Mouse (Mus musculus) midbrain, embryonic 15.5 days (tissue): ENCODE data around the gene Trappc10. TPM values are rescaled to one million over a fixed set of nuclear protein-coding genes. Genes with fewer than 3 reads are reported as not detected.

ENCODE experiments used
- ATAC-seq: fragments of 200-750 bp; cut with Nextera tagmentation; replicated peaks from 2 replicates; pipeline ENCODE4 v1.8.0; 2017; ENCODE audit warnings: moderate TSS enrichment
- H3K27ac ChIP-seq: fragments of 300-500 bp; sonication (generic); 2 replicates; pipeline ENCODE4 v1.5.1; 2015; ENCODE audit warnings: mild to moderate bottlenecking, inconsistent platforms
- H3K27me3 ChIP-seq: fragments of 300-500 bp; sonication (generic); replicated peaks from 2 replicates; pipeline ENCODE4 v1.6.1; 2015; ENCODE audit warnings: inconsistent platforms
- H3K36me3 ChIP-seq: fragments of 300-500 bp; sonication (generic); replicated peaks from 2 replicates; pipeline ENCODE4 v1.6.1; 2015; ENCODE audit warnings: inconsistent platforms
- H3K4me1 ChIP-seq: fragments of 300-500 bp; sonication (generic); 2 replicates; pipeline ENCODE4 v1.6.1; 2015; ENCODE audit warnings: inconsistent platforms
- H3K4me2 ChIP-seq: fragments of 300-500 bp; sonication (generic); 2 replicates; pipeline ENCODE4 v1.6.1; 2015; ENCODE audit warnings: inconsistent platforms, mild to moderate bottlenecking, moderate library complexity
- H3K4me3 ChIP-seq: fragments of 300-500 bp; sonication (generic); 2 replicates; pipeline ENCODE4 v1.5.1; 2015; ENCODE audit warnings: mild to moderate bottlenecking, inconsistent platforms
- H3K9ac ChIP-seq: fragments of 300-500 bp; sonication (generic); 2 replicates; pipeline ENCODE4 v1.6.1; 2015; ENCODE audit warnings: mild to moderate bottlenecking, inconsistent platforms
- H3K9me3 ChIP-seq: fragments of 300-500 bp; sonication (generic); 2 replicates; pipeline ENCODE4 v1.6.1; 2016; ENCODE audit warnings: inconsistent platforms
- WGBS: fragments of 180-500 bp; shearing (Covaris S2); methylation state at CpG from one replicate; pipeline ENCODE4 v1.1.7; 2015; ENCODE audit warnings: mixed read lengths; 5-methylcytosine and 5-hydroxymethylcytosine counted together
- polyA plus RNA-seq: library from polyadenylated mRNA; unstranded; fragments of >200 nt; fragmentation: Nextera tagmentation; extraction: Ambion mirVana; gene quantifications from 2 replicates; pipeline ENCODE4 v1.2.1, GENCODE M21; 2015

Trappc10 gene
- polyA plus RNA-seq, 1 experiment from 2014 or later = 29.2 TPM

DNA sequence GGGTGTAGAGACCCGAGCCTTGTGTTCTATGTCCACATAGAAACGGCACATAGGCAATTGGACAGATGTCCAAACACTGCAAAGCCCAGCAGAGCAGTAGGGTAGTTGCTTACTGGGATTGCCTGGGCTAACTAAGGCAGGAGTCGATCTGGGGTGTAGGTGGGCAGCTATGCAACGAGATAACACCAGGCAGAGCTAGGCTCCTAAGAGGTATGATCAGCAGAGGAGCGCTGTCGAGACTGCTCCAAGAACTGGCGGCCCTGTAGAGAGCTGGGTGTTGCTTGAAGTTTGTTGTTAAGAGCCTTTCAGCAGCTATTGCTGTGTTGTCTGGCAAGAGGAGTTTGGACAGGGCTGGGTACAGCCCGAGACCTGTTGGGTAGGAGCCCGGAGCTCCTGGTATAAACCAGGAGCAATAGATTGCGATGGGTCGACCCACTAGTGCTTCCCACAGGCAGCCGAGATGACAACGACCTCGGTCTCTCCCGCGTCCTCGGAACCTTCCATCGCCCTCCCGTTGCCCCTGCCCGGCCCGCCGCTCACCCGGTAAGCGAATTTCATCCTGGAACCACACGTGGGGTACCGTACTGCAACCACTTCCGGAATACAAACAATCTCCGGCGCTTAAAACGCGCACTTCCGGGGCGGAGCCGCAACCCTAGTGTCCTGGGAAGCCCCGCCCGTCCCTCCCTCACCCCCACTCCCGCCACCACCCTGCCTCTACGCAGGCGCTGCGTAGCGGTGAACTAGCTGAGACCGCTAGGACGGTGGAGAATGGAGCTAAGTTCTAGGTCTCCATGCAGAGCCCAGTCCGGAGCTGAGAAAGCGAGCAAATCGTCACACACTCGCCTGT is 59.7 kb downstream of the Trappc10 start, which contains the start of gene Pwp2:
Gene Pwp2 (minus strand): TSS at position 619 of the 850 bp plus-strand sequence.
- Histone ChIP-seq H3K4me2 (peak within 1 kb of the TSS; percentile 92), H3K4me1 (peaks cover 14% of the 10 kb centered on the region), H3K36me3 (peaks cover 29% of the 10 kb centered on the region), H3K9ac (peak within 1 kb of the TSS; percentile 39), H3K27me3 (no peaks in the 10 kb centered on the region), H3K27ac (peak within 1 kb of the TSS; percentile 69), H3K4me3 (peak within 1 kb of the TSS; percentile 66), H3K9me3 (no peaks in the 10 kb centered on the region)
- peak; percentile 97 for ATAC-seq
- WGBS = 2% methylated on average over 47 of the region's 47 CpGs

DNA sequence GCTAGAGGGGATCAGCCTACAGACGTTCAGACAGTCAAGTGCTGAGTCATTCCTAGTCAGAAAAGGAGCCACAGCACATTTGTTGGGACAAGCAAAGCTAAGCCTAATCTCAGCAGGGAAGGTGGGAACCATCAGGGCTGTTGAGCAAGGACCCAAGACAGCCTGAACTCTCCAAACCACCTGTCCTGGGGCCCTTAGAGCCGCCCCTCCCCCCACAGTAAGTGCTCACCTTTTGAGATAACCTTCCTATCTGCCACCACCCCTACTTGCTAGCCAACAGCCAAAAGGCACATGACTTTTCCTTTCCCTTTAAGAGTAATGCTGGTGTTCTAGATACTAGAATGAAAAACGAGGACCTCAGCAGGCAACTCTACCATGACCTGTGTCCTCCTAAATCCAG is 60.9 kb downstream of the Trappc10 start:
- no peak for ATAC-seq
- Histone ChIP-seq H3K36me3 (peaks cover 28% of the 10 kb centered on the region), H3K4me2 (no peak overlapping the region), H3K4me3 (no peak overlapping the region), H3K27me3 (no peaks in the 10 kb centered on the region), H3K27ac (no peak overlapping the region), H3K9me3 (no peaks in the 10 kb centered on the region), H3K9ac (no peak overlapping the region), H3K4me1 (peaks cover 14% of the 10 kb centered on the region)
- WGBS = 85% methylated on average over 3 of the region's 3 CpGs

DNA sequence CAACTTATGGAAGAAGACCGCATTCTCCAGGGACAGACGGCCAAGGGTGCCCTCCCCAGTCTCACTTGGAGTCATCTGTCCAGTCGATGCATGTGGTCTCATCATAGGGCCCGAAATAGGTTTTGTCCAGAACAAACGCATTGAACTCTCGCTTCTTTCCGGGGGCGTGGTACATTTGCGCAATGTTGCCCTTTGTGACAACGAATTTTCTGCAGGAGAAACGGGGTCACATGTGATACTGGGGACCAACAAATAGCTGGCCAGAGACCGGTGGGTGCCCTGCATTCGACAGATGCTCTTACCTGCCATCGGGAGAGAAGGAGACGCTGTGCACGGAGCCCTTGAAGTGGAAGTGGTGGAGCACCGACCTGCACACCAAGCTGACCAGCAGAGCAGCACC is 62.1 kb downstream of the Trappc10 start:
- H3K4me2 ChIP-seq = no peak overlapping the region
- H3K9ac ChIP-seq = no peak overlapping the region
- no peak overlapping the region for H3K27ac ChIP-seq
- peaks cover 14% of the 10 kb centered on the region for H3K4me1 ChIP-seq
- no peak for ATAC-seq
- peaks cover 29% of the 10 kb centered on the region for H3K36me3 ChIP-seq
- no peaks in the 10 kb centered on the region for H3K27me3 ChIP-seq
- H3K9me3 ChIP-seq = no peaks in the 10 kb centered on the region
- WGBS = 95% methylated on average over 17 of the region's 17 CpGs
- no peak overlapping the region for H3K4me3 ChIP-seq

DNA sequence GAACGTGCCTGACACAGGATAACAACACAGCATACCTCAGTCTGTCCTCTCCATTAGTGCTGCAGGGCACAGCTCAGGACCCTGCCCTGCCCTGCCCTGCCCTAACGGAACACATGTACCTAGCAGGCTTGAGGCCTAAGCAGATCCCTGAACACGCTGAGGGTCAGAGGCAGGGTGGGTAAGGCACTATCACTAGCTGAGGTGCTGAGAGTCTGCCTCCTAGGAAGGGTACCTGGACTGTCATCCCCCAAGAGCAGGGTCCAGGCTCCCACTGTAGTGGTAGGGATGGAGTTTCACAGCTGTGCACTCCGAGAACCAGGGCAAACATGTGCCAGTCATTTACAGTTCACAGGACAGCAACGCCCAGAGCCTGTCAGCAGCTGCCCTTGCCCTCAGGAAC is 70.0 kb downstream of the Trappc10 start:
- Histone ChIP-seq H3K9me3 (no peaks in the 10 kb centered on the region), H3K4me3 (no peak overlapping the region), H3K27me3 (no peaks in the 10 kb centered on the region), H3K4me2 (no peak overlapping the region), H3K4me1 (peaks cover 7% of the 10 kb centered on the region), H3K27ac (no peak overlapping the region), H3K36me3 (peaks cover 72% of the 10 kb centered on the region), H3K9ac (no peak overlapping the region)
- WGBS = 94% methylated on average over 5 of the region's 5 CpGs
- ATAC-seq = no peak

DNA sequence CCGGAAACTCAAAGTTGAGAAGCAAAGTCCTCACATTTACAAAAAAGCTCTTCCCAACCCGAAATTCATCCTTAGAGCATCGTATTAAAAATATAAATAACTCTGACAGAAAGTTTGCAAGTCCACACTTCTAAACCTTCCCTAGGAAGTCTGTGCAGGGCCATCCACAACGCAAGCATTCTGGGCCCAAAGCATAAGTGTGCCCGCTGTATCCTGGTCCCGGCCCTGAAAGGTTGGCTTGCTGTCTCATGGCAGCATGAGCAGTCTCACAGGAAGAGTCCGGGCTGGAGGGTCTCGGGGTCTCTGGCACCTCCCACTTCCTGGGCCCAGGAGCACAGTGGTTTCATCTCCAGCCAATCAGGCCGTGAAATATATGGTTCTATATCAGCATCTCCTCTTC is 72.9 kb downstream of the Trappc10 start:
- Histone ChIP-seq H3K9me3 (no peaks in the 10 kb centered on the region), H3K36me3 (peaks cover 45% of the 10 kb centered on the region), H3K4me3 (no peak overlapping the region), H3K4me2 (no peak overlapping the region), H3K27me3 (no peaks in the 10 kb centered on the region), H3K27ac (no peak overlapping the region), H3K9ac (no peak overlapping the region), H3K4me1 (peaks cover 21% of the 10 kb centered on the region)
- no peak for ATAC-seq
- WGBS = 94% methylated on average over 9 of the region's 9 CpGs

DNA sequence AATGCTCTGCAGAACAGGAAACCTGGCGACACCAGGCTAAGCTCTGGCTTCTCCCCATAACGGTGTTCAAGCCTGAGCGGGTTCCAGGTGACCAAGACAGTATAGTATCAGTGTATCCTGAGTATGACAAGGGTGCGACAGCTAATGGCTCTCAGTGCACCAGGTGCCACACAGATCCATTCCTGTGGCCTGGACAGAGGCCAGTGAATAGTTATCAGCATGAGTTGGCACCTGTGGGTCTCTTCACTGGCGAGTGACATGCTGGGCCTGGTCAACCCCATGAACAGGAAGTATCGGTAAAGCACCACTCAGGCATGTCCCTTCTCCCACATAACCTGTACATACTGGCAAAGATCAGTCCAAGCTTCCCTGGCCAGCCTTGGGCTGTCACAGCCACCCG is 73.4 kb downstream of the Trappc10 start:
- no peak overlapping the region for H3K4me3 ChIP-seq
- H3K4me2 ChIP-seq = no peak overlapping the region
- no peaks in the 10 kb centered on the region for H3K27me3 ChIP-seq
- H3K4me1 ChIP-seq = peaks cover 21% of the 10 kb centered on the region
- H3K9me3 ChIP-seq = no peaks in the 10 kb centered on the region
- no peak for ATAC-seq
- 0 out of 2 replicates have a peak overlapping the region, but pooled peaks have one; percentile 2 for H3K9ac ChIP-seq
- H3K36me3 ChIP-seq = peaks cover 40% of the 10 kb centered on the region
- H3K27ac ChIP-seq = no peak overlapping the region
- WGBS = 97% methylated on average over 7 of the region's 7 CpGs

DNA sequence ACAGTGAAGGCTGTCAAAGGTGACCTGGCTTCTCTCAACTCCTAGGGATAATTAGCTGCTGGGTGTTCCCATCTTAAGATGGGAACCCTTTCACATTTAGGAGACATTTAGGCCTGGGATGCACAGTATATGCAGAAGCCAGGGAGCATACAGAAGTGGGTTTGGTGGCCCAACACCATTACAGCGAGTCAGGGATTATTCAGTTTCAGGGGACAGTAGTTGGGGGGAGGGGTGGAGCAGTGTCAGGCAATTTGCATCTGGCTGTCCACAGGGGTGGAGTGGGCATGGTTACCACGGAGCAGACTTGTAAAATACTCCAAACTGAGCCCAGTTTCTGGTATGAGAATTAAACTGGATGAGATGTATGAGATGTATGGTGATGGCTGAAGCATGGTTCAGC is 74.0 kb downstream of the Trappc10 start:
- Histone ChIP-seq H3K4me2 (peak overlapping the region; percentile 84), H3K27ac (peak overlapping the region; percentile 80), H3K9ac (0 out of 2 replicates have a peak overlapping the region, but pooled peaks have one; percentile 2), H3K36me3 (peaks cover 34% of the 10 kb centered on the region), H3K4me3 (peak overlapping the region; percentile 89), H3K9me3 (no peaks in the 10 kb centered on the region), H3K4me1 (peaks cover 21% of the 10 kb centered on the region), H3K27me3 (no peaks in the 10 kb centered on the region)
- ATAC-seq = peak; percentile 1; the same call in 1 of the 2 replicates
- 69% methylated on average over 2 of the region's 2 CpGs for WGBS

DNA sequence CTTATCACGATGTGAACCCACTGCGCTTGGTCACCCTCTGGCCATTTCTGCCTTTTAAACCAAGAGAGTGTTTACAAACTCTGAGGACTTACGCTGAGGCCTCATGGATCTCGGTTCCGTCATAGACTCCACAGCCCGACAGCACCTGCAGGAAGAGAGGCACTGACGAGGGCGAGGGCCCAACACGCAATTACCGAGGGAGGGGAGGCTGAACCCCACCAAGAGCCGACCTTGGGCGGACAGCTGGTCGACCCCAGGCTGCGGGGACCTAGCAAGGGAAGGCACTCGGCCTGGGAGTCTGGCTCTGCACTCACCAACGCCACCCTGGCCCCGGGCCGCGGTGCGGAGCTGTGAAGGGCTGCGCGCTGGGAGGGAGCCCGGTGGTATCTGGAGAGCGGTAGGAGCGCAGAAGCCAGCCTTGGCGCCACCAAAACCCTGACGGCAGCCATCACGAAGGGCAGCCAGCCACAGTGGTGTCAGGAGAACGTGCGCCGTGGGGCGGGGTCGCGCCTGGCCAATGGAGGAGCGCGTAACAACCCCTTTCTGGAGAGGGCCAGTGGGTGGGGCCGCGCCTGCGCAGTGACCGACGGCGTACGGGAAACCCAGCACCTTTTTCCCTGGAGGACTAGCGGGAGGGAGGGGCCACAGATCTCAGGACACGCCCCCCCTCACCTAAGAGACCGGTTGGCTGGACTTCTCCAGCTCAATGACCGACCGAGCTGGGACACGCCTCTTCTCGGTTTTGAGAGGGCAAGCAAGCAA is 75.0 kb downstream of the Trappc10 start, which contains the start of gene D10Jhu81e:
Gene D10Jhu81e (minus strand): TSS at position 502 of the 762 bp plus-strand sequence.
- 2% methylated on average over 50 of the region's 50 CpGs for WGBS
- Histone ChIP-seq H3K27me3 (no peaks in the 10 kb centered on the region), H3K4me1 (peaks cover 21% of the 10 kb centered on the region), H3K9ac (peak within 1 kb of the TSS; percentile 85), H3K36me3 (peaks cover 25% of the 10 kb centered on the region), H3K27ac (peak within 1 kb of the TSS; percentile 80), H3K4me2 (peak within 1 kb of the TSS; percentile 84), H3K4me3 (peak within 1 kb of the TSS; percentile 89), H3K9me3 (no peaks in the 10 kb centered on the region)
- ATAC-seq = peak; percentile 96

DNA sequence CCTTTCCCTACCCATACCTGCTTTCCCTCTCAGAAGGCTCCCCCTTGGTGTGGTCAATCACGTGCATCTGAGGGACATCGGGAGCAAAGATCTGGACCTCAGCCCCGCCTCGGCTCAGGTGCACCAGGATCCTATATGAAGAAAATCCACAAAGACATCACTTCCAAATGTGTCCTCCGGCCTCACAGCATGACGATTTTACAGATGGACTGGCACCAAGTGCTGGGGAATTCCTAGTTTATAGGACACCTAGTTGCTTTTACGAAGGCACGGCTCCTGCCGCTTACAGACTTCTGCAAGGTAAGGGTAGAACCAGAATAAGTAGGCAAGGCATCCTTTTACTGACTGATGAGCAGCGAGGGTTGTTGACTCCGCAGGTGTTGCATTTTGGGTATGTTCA is 75.6 kb downstream of the Trappc10 start:
- peaks cover 21% of the 10 kb centered on the region for H3K4me1 ChIP-seq
- H3K9ac ChIP-seq = peak overlapping the region; percentile 85
- peak overlapping the region; percentile 89 for H3K4me3 ChIP-seq
- peaks cover 18% of the 10 kb centered on the region for H3K36me3 ChIP-seq
- 90% methylated on average over 11 of the region's 11 CpGs for WGBS
- no peak for ATAC-seq
- H3K27ac ChIP-seq = no peak overlapping the region
- no peaks in the 10 kb centered on the region for H3K9me3 ChIP-seq
- H3K27me3 ChIP-seq = no peaks in the 10 kb centered on the region
- peak overlapping the region; percentile 84 for H3K4me2 ChIP-seq

DNA sequence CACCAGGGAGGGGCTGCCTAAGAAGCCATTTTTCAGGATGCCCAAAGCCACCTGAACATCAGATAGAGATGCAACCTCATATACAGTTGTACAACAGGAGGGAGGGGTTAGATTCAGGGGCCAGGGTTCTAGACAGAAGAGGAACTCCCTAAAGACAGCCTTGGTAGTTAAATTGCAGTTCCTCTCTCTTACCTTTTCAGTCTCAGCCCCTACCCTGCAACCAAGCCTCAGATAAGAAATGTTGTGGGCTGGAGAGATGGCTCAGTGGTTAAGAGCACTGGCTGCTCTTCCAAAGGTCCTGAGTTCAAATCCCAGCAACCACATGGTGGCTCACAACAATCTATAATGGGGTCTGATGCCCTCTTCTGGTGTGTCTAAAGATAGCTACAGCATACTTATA is 76.7 kb downstream of the Trappc10 start:
- Histone ChIP-seq H3K27ac (no peak overlapping the region), H3K36me3 (peaks cover 9% of the 10 kb centered on the region; the same call in 1 of the 2 replicates), H3K4me1 (peaks cover 21% of the 10 kb centered on the region), H3K9me3 (no peaks in the 10 kb centered on the region), H3K4me3 (no peak overlapping the region), H3K9ac (no peak overlapping the region), H3K27me3 (no peaks in the 10 kb centered on the region), H3K4me2 (no peak overlapping the region; the same call in 1 of the 2 replicates)
- ATAC-seq = no peak

DNA sequence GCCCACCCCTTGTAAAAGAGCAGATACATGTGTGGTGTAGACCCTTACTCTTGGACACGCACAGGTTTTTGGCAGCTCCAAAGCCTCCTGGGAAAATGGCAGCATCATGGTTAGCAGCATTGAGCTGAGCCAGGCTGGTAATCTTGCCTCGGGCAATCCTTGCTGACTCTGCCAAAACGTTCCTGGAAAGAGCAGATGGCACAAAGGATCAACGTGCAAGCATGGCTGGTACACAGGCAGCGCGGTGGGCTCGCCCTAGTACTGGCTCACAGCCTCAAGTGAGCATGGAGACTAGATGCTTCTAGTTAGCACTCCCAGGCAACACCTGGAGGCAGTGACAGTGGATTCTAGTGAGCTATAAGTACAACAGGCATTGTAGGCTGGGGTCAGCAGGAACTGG is 77.1 kb downstream of the Trappc10 start:
- peaks cover 6% of the 10 kb centered on the region; the same call in 1 of the 2 replicates for H3K36me3 ChIP-seq

DNA sequence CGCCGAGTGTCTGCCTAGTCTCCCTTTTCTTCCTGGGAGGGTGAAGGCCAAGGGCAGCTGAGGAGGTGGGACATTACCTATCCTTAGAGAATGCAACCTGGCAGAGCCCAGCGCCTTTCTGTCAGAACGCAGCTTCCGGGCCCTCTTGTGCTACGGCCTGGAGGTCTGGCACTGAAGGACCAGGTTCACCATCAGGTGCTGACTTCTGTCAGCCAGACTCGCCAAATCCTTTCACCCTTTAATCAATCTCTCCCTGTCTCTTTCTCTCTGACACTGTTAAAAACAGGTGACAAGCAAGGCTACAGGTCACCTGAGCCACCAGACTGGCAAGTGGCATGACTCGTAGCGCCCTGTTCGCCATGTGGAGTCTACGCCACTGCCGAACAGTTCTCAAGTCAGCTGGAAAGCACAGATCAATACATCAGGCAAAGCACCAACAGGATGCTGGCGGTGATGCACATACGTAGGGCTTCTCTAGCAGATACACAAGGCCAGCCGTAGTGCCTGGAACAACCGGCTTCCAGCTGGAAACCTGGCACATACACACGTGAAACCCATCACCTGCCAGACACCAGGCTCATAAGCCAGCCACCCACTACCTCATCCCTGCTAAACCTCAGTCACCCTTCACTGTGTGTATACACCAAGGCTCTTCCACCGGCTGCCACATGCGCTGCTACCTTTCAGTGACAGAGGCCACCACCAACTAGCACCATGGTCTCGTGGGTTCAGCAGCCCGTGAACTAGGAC is 79.0 kb downstream of the Trappc10 start:
- H3K9ac ChIP-seq = no peak overlapping the region
- H3K4me3 ChIP-seq = no peak overlapping the region
- H3K27me3 ChIP-seq = no peaks in the 10 kb centered on the region
- H3K27ac ChIP-seq = no peak overlapping the region
- peaks cover 19% of the 10 kb centered on the region for H3K4me1 ChIP-seq
- H3K9me3 ChIP-seq = no peaks in the 10 kb centered on the region
- no peak for ATAC-seq
- 93% methylated on average over 21 of the region's 21 CpGs for WGBS
- no peak overlapping the region for H3K4me2 ChIP-seq
- H3K36me3 ChIP-seq = peaks cover 10% of the 10 kb centered on the region

More for the DNA sequence above, 77.1 kb downstream of the Trappc10 start:
- Histone ChIP-seq H3K27ac (no peak overlapping the region), H3K4me3 (no peak overlapping the region), H3K9me3 (no peaks in the 10 kb centered on the region), H3K4me2 (no peak overlapping the region), H3K27me3 (no peaks in the 10 kb centered on the region), H3K4me1 (peaks cover 21% of the 10 kb centered on the region), H3K9ac (no peak overlapping the region)
- no peak for ATAC-seq
- WGBS = 87% methylated on average over 7 of the region's 7 CpGs
